Mouse (Mus musculus) bone marrow, adult 2 months (tissue): Measurements from ENCODE around the gene Kntc1.
"Not testable (repeated sequence)": the region's sequence is repeated elsewhere in the genome, so short reads cannot be mapped to it uniquely, and the experiment has no call there.

Experiments
- CTCF ChIP-seq: fragments of 200-500 bp; IDR thresholded peaks from 2 replicates; pipeline ENCODE4 v1.5.1; 2011; ENCODE audit warnings: low read length, control low read depth; ENCODE audit not compliant: control insufficient read depth, insufficient read depth
- POLR2A ChIP-seq: fragments of 200-500 bp; IDR thresholded peaks from 2 replicates; pipeline ENCODE4 v1.6.1; 2011; ENCODE audit warnings: low read depth, mild to moderate bottlenecking, control low read depth, low read length, borderline replicate concordance; ENCODE audit not compliant: control insufficient read depth

GRCm38 (mm10) chr5:123766455-123766854 is 16.9 kb downstream of the Kntc1 start:
- TF ChIP-seq POLR2A, CTCF: not testable (repeated sequence)
